Mouse (Mus musculus): ENCODE measurements around the gene Adgrf4. TPM values are rescaled to one million over a fixed set of nuclear protein-coding genes. Genes with fewer than 3 reads are reported as not detected.

Gene Adgrf4
- polyA plus RNA-seq (2012; rRNA removed), result 0.31 and 0.33 TPM in 2 replicates

GRCm38 (mm10) chr17:42692136-42692535 lies at the start of gene Adgrf4:
TSS of gene Adgrf4 (minus strand) at chr17:42692284.
- DNase-seq (ENCODE audit: low read depth), result peak; percentile 55

- DNase-seq (ENCODE audit: low read depth), result no peak
Observed at GRCm38 (mm10) chr17:42741801-42742217, 49.7 kb upstream of the Adgrf4 start, which contains the start of gene Adgrf2. TSS of gene Adgrf2 (minus strand) at chr17:42742179.

GRCm38 (mm10) chr17:42738794-42739193 lies 46.7 kb upstream of the Adgrf4 start:
- no peak for DNase-seq (ENCODE audit: low read depth)

- no peak for DNase-seq (ENCODE audit: low read depth)
Observed at GRCm38 (mm10) chr17:42717161-42717560, 25.1 kb upstream of the Adgrf4 start.

GRCm38 (mm10) chr17:42714991-42715390 lies 22.9 kb upstream of the Adgrf4 start:
- no peak for DNase-seq (ENCODE audit: low read depth)

GRCm38 (mm10) chr17:42710717-42711116 lies 18.6 kb upstream of the Adgrf4 start:
- DNase-seq (ENCODE audit: low read depth), result no peak

- no peak for DNase-seq (ENCODE audit: low read depth)
Observed at GRCm38 (mm10) chr17:42705611-42706010, 13.5 kb upstream of the Adgrf4 start.

- no peak for DNase-seq (ENCODE audit: low read depth)
Observed at GRCm38 (mm10) chr17:42702198-42702597, 10.1 kb upstream of the Adgrf4 start.

- DNase-seq (ENCODE audit: low read depth), result no peak
Observed at GRCm38 (mm10) chr17:42694730-42695129, 2.6 kb upstream of the Adgrf4 start.

- peak; percentile 52 for DNase-seq (ENCODE audit: low read depth)
Observed at GRCm38 (mm10) chr17:42690531-42690930, 1.6 kb downstream of the Adgrf4 start.

GRCm38 (mm10) chr17:42658634-42659422 lies 33.3 kb downstream of the Adgrf4 start:
- no peak for DNase-seq (ENCODE audit: low read depth)

- DNase-seq (ENCODE audit: low read depth), result no peak
Observed at GRCm38 (mm10) chr17:42643416-42643815, 48.7 kb downstream of the Adgrf4 start.

GRCm38 (mm10) chr17:42630206-42630605 lies 61.9 kb downstream of the Adgrf4 start:
- peak; percentile 28 for DNase-seq (ENCODE audit: low read depth)

GRCm38 (mm10) chr17:42613043-42613737 lies 78.9 kb downstream of the Adgrf4 start:
- DNase-seq (ENCODE audit: low read depth), result no peak

- no peak for DNase-seq (ENCODE audit: low read depth)
Observed at GRCm38 (mm10) chr17:42611295-42611694, 80.8 kb downstream of the Adgrf4 start, which contains the start of gene Opn5. TSS of gene Opn5 (minus strand) at chr17:42611395.

- DNase-seq (ENCODE audit: low read depth), result no peak
Observed at GRCm38 (mm10) chr17:42608270-42608669, 83.8 kb downstream of the Adgrf4 start.

Other genes with a start within 250 kb of the Adgrf4 start
- not detected in 2 replicates for gene Opn5, start 80.9 kb downstream of the Adgrf4 start, polyA plus RNA-seq (2012; rRNA removed)
- gene Adgrf2, start 49.9 kb upstream of the Adgrf4 start, polyA plus RNA-seq (2012; rRNA removed), result 0.07 and 0.14 TPM in 2 replicates
- 13.3 and 16.8 TPM in 2 replicates for gene Cd2ap, start 184.4 kb upstream of the Adgrf4 start, polyA plus RNA-seq (2012; rRNA removed)

All from gonadal fat pad, adult 2 months (tissue).